Comparison of ENCODE assay signal across 8 mouse cellular contexts in the genomic region with DNA sequence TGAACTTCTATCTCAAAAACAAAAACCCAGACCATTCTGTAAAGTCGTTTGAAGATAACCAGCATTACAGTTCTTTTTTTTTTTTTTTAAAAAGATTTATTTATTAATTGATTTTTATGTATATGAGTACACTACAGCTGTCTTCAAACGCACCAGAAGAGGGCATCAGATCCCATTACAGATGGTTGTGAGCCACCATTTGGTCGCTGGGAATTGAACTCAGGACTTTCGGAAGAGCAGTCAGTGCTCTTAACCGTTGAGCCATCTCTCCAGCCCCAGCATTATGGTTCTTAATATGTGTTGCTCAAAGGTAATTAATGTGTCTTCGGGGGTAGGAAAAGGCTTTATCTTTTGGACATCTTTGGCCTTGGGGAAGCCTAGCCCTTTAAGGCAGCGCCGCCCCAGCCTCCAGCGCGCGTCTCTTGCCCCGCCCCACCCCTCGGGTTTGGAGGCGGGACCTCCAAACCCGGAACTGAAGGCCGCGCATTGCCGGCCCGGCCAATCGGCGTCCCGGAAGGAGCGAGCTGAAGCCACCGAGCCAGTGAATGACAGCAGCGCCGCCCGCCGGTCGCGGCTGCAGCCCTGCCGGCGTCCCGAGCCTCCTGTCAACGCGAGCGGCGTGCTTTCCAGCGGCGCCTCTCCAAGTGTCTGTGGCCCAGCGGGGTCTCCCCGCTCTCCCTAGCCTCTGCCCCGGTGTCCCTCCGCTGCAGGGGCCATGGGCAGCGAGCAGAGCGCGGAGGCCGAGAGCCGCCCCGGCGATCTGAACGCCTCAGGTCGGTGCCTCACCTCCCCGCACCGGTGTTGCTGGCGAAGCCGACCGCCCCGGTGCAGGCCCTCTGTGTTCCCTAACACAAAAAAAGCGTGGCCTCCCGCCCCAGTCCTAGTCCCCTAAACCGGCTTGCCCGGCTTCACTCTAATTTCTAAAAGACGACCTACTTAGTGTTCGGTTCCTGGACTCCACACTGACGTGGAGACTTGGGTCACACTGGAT. TPM values are rescaled to one million over a fixed set of nuclear protein-coding genes. Genes with fewer than 3 reads are reported as not detected.
DNase-seq lines count a peak whose midpoint lies in the region; ATAC-seq lines count a peak whose summit lies in the region.

No protein-coding gene starts in this region.

- DNase-seq in MN1 (ENCODE audit: low spot score) = peak; percentile 95
- DNase-seq in cerebellum, adult 9-10 months = peak; percentile 91
- DNase-seq in hindbrain, embryonic 11.5 days (ENCODE audit: low spot score) = peak; percentile 97
- DNase-seq in layer of hippocampus, postnatal 10 days (ENCODE audit: low spot score in 2 of 2) = peak; percentile 92 to 95
- peak; percentile 96 for DNase-seq in lung, postnatal 10 days
- DNase-seq in ovary, postnatal 36 days (ENCODE audit: low spot score) = peak; percentile 93
- peak; percentile 93 for DNase-seq in thymus, postnatal 25 days

- H3K4me1 ChIP-seq in hindbrain, embryonic 11.5 days (replicated peaks; ENCODE audit: control insufficient read depth, insufficient read depth, low read length) = no peaks in the 10 kb centered on the region

- H3K27ac ChIP-seq in hindbrain, embryonic 11.5 days (ENCODE audit: low read depth, low read length) = peak overlapping the region; percentile 80

- peak overlapping the region; percentile 72 for H3K4me2 ChIP-seq in hindbrain, embryonic 11.5 days (replicated peaks; ENCODE audit: low read depth, low read length)

- H3K9me3 ChIP-seq in hindbrain, embryonic 11.5 days (ENCODE audit: control insufficient read depth, low read length) = no peaks in the 10 kb centered on the region

- no peaks in the 10 kb centered on the region for H3K36me3 ChIP-seq in hindbrain, embryonic 11.5 days (ENCODE audit: control insufficient read depth, insufficient read depth, low read length)

- ATAC-seq in frontal cortex, adult (ENCODE audit: low TSS enrichment) = peak; percentile 98
- peak; percentile 99 for ATAC-seq in hindbrain, embryonic 11.5 days (ENCODE audit: low FRiP score)

- peak overlapping the region; percentile 78 for H3K4me3 ChIP-seq in hindbrain, embryonic 11.5 days (ENCODE audit: low read depth, low read length)

- H3K9ac ChIP-seq in hindbrain, embryonic 11.5 days (ENCODE audit: low read depth, low read length) = peak overlapping the region; percentile 74

- no peaks in the 10 kb centered on the region for H3K27me3 ChIP-seq in hindbrain, embryonic 11.5 days (ENCODE audit: control insufficient read depth, insufficient read depth, low read length)

- 1% methylated on average over 62 of the region's 65 CpGs for WGBS in hindbrain, embryonic 11.5 days

RNA-seq across cellular contexts. Expression of a gene that starts 1.5 kb away (rescaled TPM):
- 33.2 and 37.4 TPM in 2 replicates for polyA plus RNA-seq in hindbrain, embryonic 11.5 days (2014; fragmentation: Nextera tagmentation; extraction: Ambion mirVana)
- 10 to 100 TPM; 25.7 to 26.7 TPM for total RNA-seq in layer of hippocampus, postnatal 10 days (2021)

RNA-seq across cellular contexts. Expression of a gene that starts 8.5 kb away (rescaled TPM):
- polyA plus RNA-seq in hindbrain, embryonic 11.5 days (2014; fragmentation: Nextera tagmentation; extraction: Ambion mirVana) = 0.66 and 0.93 TPM in 2 replicates
- total RNA-seq in layer of hippocampus, postnatal 10 days (2021) = 1 to 10 TPM; 3.5 to 3.9 TPM

Comparison
In these comparisons a context has a peak if more than half of its experiments do, and no peak if none do; other contexts are left out.
1. Peak in every context shown above with its lines: DNase-seq, ATAC-seq, H3K4me3 ChIP-seq and H3K27ac ChIP-seq.